In the genomic region with DNA sequence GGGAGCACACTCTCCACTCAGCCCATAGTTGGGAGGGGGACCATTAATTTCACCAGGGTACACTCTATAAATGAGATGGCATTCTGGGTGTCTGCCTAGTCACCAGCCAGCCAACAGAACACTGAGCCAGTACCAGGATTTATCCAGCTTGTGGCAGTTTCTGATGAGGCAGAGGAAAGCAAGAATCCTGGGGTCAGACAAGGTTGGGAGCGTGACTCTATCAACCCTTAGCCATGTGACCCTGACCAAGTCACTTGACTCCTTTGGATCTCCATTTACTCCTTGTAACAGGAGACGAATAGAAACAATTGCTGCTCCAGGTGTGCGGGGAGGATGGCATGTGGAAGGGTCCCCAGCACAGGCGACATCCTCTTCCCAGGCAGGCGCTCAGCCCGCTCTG, we compare ENCODE assay signal across 22 mouse cellular contexts.
DNase-seq lines count a peak whose midpoint lies in the region; ATAC-seq and TF ChIP-seq lines count a peak whose summit lies in the region.
"Had no signal": no experiment of that assay in that cellular context is flagged by ENCODE, and none has a peak within 500 bp of the region (broad histone marks: within the 10 kb centered on the region; RNA-seq: fewer than 3 reads in every experiment).

No protein-coding gene starts in this region.

- no peak for DNase-seq in hindbrain, embryonic 10.5 days (ENCODE audit: low spot score)
- DNase-seq in hindbrain, postnatal 0 days (ENCODE audit: low spot score): no peak
- no peak for DNase-seq in midbrain, embryonic 11.5 days (ENCODE audit: low spot score, missing footprints)
- DNase-seq in layer of hippocampus, adult 9-10 months (ENCODE audit: low spot score): no peak
- DNase-seq: adrenal gland, postnatal 10 days; cerebellum, adult 8-10 months; cerebellum, postnatal 25 days; heart, postnatal 10 days; layer of hippocampus, adult 9-11 months; lung, adult 2 months; thymus, postnatal 4 days had no signal

- H3K4me3 ChIP-seq in hindbrain, embryonic 10.5 days: no peak overlapping the region
- H3K4me3 ChIP-seq in hindbrain, postnatal 0 days (ENCODE audit: low read length): no peak overlapping the region
- no peak overlapping the region for H3K4me3 ChIP-seq in midbrain, embryonic 13.5 days (replicated peaks)
- H3K4me3 ChIP-seq in midbrain, embryonic 11.5 days (ENCODE audit: low read depth, low read length): no peak overlapping the region
- H3K4me3 ChIP-seq in hindbrain, embryonic 12.5 days: no peak overlapping the region
- H3K4me3 ChIP-seq: heart, embryonic 13.5 days; intestine, embryonic 15.5 days; limb, embryonic 10.5 days; limb, embryonic 15.5 days; midbrain, embryonic 10.5 days had no signal

- no peaks in the 10 kb centered on the region for H3K27me3 ChIP-seq in hindbrain, embryonic 10.5 days (ENCODE audit: insufficient read depth, poor library complexity, severe bottlenecking)
- no peaks in the 10 kb centered on the region for H3K27me3 ChIP-seq in hindbrain, postnatal 0 days (ENCODE audit: insufficient read depth, low read length)
- no peaks in the 10 kb centered on the region for H3K27me3 ChIP-seq in midbrain, embryonic 13.5 days
- H3K27me3 ChIP-seq in midbrain, embryonic 11.5 days (ENCODE audit: control insufficient read depth, insufficient read depth, low read length): no peaks in the 10 kb centered on the region
- H3K27me3 ChIP-seq in hindbrain, embryonic 12.5 days: no peaks in the 10 kb centered on the region
- H3K27me3 ChIP-seq: heart, embryonic 13.5 days; intestine, embryonic 15.5 days; limb, embryonic 15.5 days had no signal

- peaks cover 84% of the 10 kb centered on the region for H3K4me1 ChIP-seq in hindbrain, embryonic 10.5 days (replicated peaks)
- peaks cover 44% of the 10 kb centered on the region for H3K4me1 ChIP-seq in hindbrain, postnatal 0 days (ENCODE audit: insufficient read depth, low read length)
- peaks cover 82% of the 10 kb centered on the region for H3K4me1 ChIP-seq in midbrain, embryonic 13.5 days (replicated peaks)
- H3K4me1 ChIP-seq in midbrain, embryonic 11.5 days (ENCODE audit: control insufficient read depth, insufficient read depth, low read length): peaks cover 46% of the 10 kb centered on the region
- H3K4me1 ChIP-seq in hindbrain, embryonic 12.5 days: peaks cover 73% of the 10 kb centered on the region

- no peak overlapping the region for H3K4me2 ChIP-seq in hindbrain, postnatal 0 days (ENCODE audit: low read depth, low read length)
- H3K4me2 ChIP-seq in midbrain, embryonic 13.5 days (replicated peaks): no peak overlapping the region
- H3K4me2 ChIP-seq in midbrain, embryonic 11.5 days: no peak overlapping the region
- no peak overlapping the region for H3K4me2 ChIP-seq in hindbrain, embryonic 12.5 days (replicated peaks)
- H3K4me2 ChIP-seq: heart, embryonic 13.5 days; intestine, embryonic 15.5 days; limb, embryonic 15.5 days had no signal

- H3K9me3 ChIP-seq in hindbrain, embryonic 10.5 days: no peaks in the 10 kb centered on the region
- no peaks in the 10 kb centered on the region for H3K9me3 ChIP-seq in hindbrain, postnatal 0 days (ENCODE audit: low read length)
- H3K9me3 ChIP-seq in midbrain, embryonic 13.5 days: no peaks in the 10 kb centered on the region
- no peaks in the 10 kb centered on the region for H3K9me3 ChIP-seq in midbrain, embryonic 11.5 days (ENCODE audit: control insufficient read depth, low read length)
- H3K9me3 ChIP-seq in hindbrain, embryonic 12.5 days (replicated peaks): no peaks in the 10 kb centered on the region
- H3K9me3 ChIP-seq: heart, embryonic 13.5 days; intestine, embryonic 15.5 days; limb, embryonic 10.5 days; limb, embryonic 15.5 days; midbrain, embryonic 10.5 days had no signal

- WGBS in hindbrain, embryonic 10.5 days: 80% methylated on average over 6 of the region's 6 CpGs
- WGBS in hindbrain, postnatal 0 days: 87% methylated on average over 6 of the region's 6 CpGs
- 88% methylated on average over 6 of the region's 6 CpGs for WGBS in midbrain, embryonic 13.5 days
- 86% methylated on average over 6 of the region's 6 CpGs for WGBS in midbrain, embryonic 11.5 days
- 84% methylated on average over 6 of the region's 6 CpGs for WGBS in hindbrain, embryonic 12.5 days

- H3K36me3 ChIP-seq in hindbrain, embryonic 10.5 days: peaks cover 21% of the 10 kb centered on the region
- no peaks in the 10 kb centered on the region for H3K36me3 ChIP-seq in hindbrain, postnatal 0 days (ENCODE audit: insufficient read depth, low read length)
- H3K36me3 ChIP-seq in midbrain, embryonic 13.5 days: no peaks in the 10 kb centered on the region
- H3K36me3 ChIP-seq in midbrain, embryonic 11.5 days (ENCODE audit: control insufficient read depth, insufficient read depth, low read length): no peaks in the 10 kb centered on the region
- no peaks in the 10 kb centered on the region for H3K36me3 ChIP-seq in hindbrain, embryonic 12.5 days
- H3K36me3 ChIP-seq: heart, embryonic 13.5 days; intestine, embryonic 15.5 days; limb, embryonic 10.5 days; limb, embryonic 15.5 days had no signal

- H3K27ac ChIP-seq in hindbrain, embryonic 10.5 days: peak overlapping the region; percentile 35; the same call in 1 of the 2 replicates
- no peak overlapping the region for H3K27ac ChIP-seq in hindbrain, postnatal 0 days
- H3K27ac ChIP-seq in midbrain, embryonic 13.5 days: 0 out of 2 replicates have a peak overlapping the region, but pooled peaks have one; percentile 9
- no peak overlapping the region for H3K27ac ChIP-seq in midbrain, embryonic 11.5 days (ENCODE audit: low read depth, low read length)
- peak overlapping the region; percentile 48; the same call in 1 of the 2 replicates for H3K27ac ChIP-seq in hindbrain, embryonic 12.5 days
- H3K27ac ChIP-seq: heart, embryonic 13.5 days; intestine, embryonic 15.5 days; kidney, postnatal 0 days; limb, embryonic 10.5 days; limb, embryonic 15.5 days; liver, embryonic 14.5 days had no signal

- ATAC-seq in hindbrain, postnatal 0 days: no peak
- ATAC-seq in midbrain, embryonic 13.5 days: no peak
- no peak for ATAC-seq in midbrain, embryonic 11.5 days (ENCODE audit: low FRiP score)
- no peak for ATAC-seq in hindbrain, embryonic 12.5 days (ENCODE audit: low FRiP score)
- ATAC-seq in granulocyte monocyte progenitor cell, adult 5-6 weeks (replicated peaks; ENCODE audit: poor library complexity, severe bottlenecking): no peak
- ATAC-seq: forebrain, embryonic 14.5 days; intestine, embryonic 15.5 days had no signal

- no peak overlapping the region for H3K9ac ChIP-seq in hindbrain, postnatal 0 days (replicated peaks; ENCODE audit: low read length)
- no peak overlapping the region for H3K9ac ChIP-seq in midbrain, embryonic 13.5 days (replicated peaks)
- H3K9ac ChIP-seq in midbrain, embryonic 11.5 days (ENCODE audit: low read length): no peak overlapping the region
- no peak overlapping the region for H3K9ac ChIP-seq in hindbrain, embryonic 12.5 days
- H3K9ac ChIP-seq: intestine, embryonic 15.5 days; limb, embryonic 15.5 days; liver, embryonic 14.5 days had no signal

- no peak for TF ChIP-seq CTCF in hindbrain, postnatal 0 days (IDR thresholded peaks at IDR 0.05; ENCODE audit: low read depth)

Comparison
In these comparisons a context has a peak if more than half of its experiments do, and no peak if none do; other contexts are left out.
1. H3K27ac ChIP-seq: peak in hindbrain, embryonic 10.5 days (single experiment), midbrain, embryonic 13.5 days (single experiment) and hindbrain, embryonic 12.5 days (single experiment); none in hindbrain, postnatal 0 days (single experiment) and midbrain, embryonic 11.5 days (single experiment).